Mouse (Mus musculus): ENCODE measurements at regions not wholly inside any gene's neighbourhood (a gene's known extent, or its start where the extent isn't known, plus 50 kb on each side); places are given as distances from the start of the nearest gene placed in this dataset.

GRCm38 (mm10) chr4:54282934-54283333 is 457.1 kb downstream of the Tmem38b start:
- DNase-seq: no peak

GRCm38 (mm10) chr4:54313804-54314203 is 488.0 kb downstream of the Tmem38b start:
- no peak for DNase-seq

- DNase-seq: peak; percentile 68
Observed at GRCm38 (mm10) chr4:54324851-54325250, 499.0 kb downstream of the Tmem38b start.

GRCm38 (mm10) chr4:54328273-54328672 is 502.4 kb downstream of the Tmem38b start:
- DNase-seq: no peak

- DNase-seq: no peak
Observed at GRCm38 (mm10) chr4:54328711-54329427, 503.0 kb downstream of the Tmem38b start.

- DNase-seq: no peak
Observed at GRCm38 (mm10) chr4:54330686-54331085, 504.8 kb downstream of the Tmem38b start.

GRCm38 (mm10) chr4:54331588-54332211 is 505.9 kb downstream of the Tmem38b start:
- DNase-seq: peak; percentile 63

- peak; percentile 68 for DNase-seq
Observed at GRCm38 (mm10) chr4:54332261-54332660, 506.4 kb downstream of the Tmem38b start.

- DNase-seq: no peak
Observed at GRCm38 (mm10) chr4:54338556-54338955, 512.7 kb downstream of the Tmem38b start.

GRCm38 (mm10) chr4:54340106-54340505 is 514.3 kb downstream of the Tmem38b start:
- DNase-seq: no peak

GRCm38 (mm10) chr4:54353657-54354390 is 528.0 kb downstream of the Tmem38b start:
- no peak for DNase-seq

GRCm38 (mm10) chr4:54354391-54354726 is 528.5 kb downstream of the Tmem38b start:
- no peak for DNase-seq

GRCm38 (mm10) chr4:54355381-54356040 is 529.7 kb downstream of the Tmem38b start:
- DNase-seq: no peak

- no peak for DNase-seq
Observed at GRCm38 (mm10) chr4:54356041-54356427, 530.2 kb downstream of the Tmem38b start.

- no peak for DNase-seq
Observed at GRCm38 (mm10) chr4:54370909-54371308, 545.1 kb downstream of the Tmem38b start.

- DNase-seq: no peak
Observed at GRCm38 (mm10) chr4:54371418-54371957, 545.6 kb downstream of the Tmem38b start.

- DNase-seq: no peak
Observed at GRCm38 (mm10) chr4:54373606-54374005, 547.8 kb downstream of the Tmem38b start.

- no peak for DNase-seq
Observed at GRCm38 (mm10) chr4:54374457-54374856, 548.6 kb downstream of the Tmem38b start.

- no peak for DNase-seq
Observed at GRCm38 (mm10) chr4:54387460-54387859, 557.4 kb upstream of the Zfp462 start.

- no peak for DNase-seq
Observed at GRCm38 (mm10) chr4:54391536-54392208, 553.2 kb upstream of the Zfp462 start.

- DNase-seq: no peak
Observed at GRCm38 (mm10) chr4:54406151-54406550, 538.7 kb upstream of the Zfp462 start.

GRCm38 (mm10) chr4:54407930-54408329 is 536.9 kb upstream of the Zfp462 start:
- DNase-seq: no peak

- DNase-seq: no peak
Observed at GRCm38 (mm10) chr4:54430789-54431188, 514.1 kb upstream of the Zfp462 start.

Data from heart, adult 11 months (tissue).